Mouse (Mus musculus) limb, embryonic 15.5 days (tissue): ENCODE data around the gene Ccdc43. TPM values are rescaled to one million over a fixed set of nuclear protein-coding genes. Genes with fewer than 3 reads are reported as not detected.

ENCODE experiments used
- ATAC-seq: fragments of 200-750 bp; cut with Nextera tagmentation; 2 replicates; pipeline ENCODE4 v1.8.0; 2017; ENCODE audit warnings: low read depth, moderate TSS enrichment; ENCODE audit not compliant: insufficient number of reproducible peaks, low FRiP score, low TSS enrichment
- H3K27ac ChIP-seq: fragments of 300-500 bp; sonication (generic); 2 replicates; pipeline ENCODE4 v1.5.1; 2015; ENCODE audit warnings: moderate library complexity, mild to moderate bottlenecking, inconsistent platforms
- H3K27me3 ChIP-seq: fragments of 300-500 bp; sonication (generic); 2 replicates; pipeline ENCODE4 v1.6.1; 2015; ENCODE audit warnings: inconsistent platforms
- H3K36me3 ChIP-seq: fragments of 300-500 bp; sonication (generic); 2 replicates; pipeline ENCODE4 v1.6.1; 2015; ENCODE audit warnings: inconsistent platforms
- H3K4me1 ChIP-seq: fragments of 300-500 bp; sonication (generic); 2 replicates; pipeline ENCODE4 v1.6.1; 2015; ENCODE audit warnings: inconsistent platforms
- H3K4me2 ChIP-seq: fragments of 300-500 bp; sonication (generic); 2 replicates; pipeline ENCODE4 v1.6.1; 2015; ENCODE audit warnings: mild to moderate bottlenecking, inconsistent platforms
- H3K4me3 ChIP-seq: fragments of 300-500 bp; sonication (generic); 2 replicates; pipeline ENCODE4 v1.5.1; 2015; ENCODE audit warnings: mild to moderate bottlenecking, inconsistent platforms
- H3K9ac ChIP-seq: fragments of 300-500 bp; sonication (generic); 2 replicates; pipeline ENCODE4 v1.6.1; 2015; ENCODE audit warnings: inconsistent platforms
- H3K9me3 ChIP-seq: fragments of 300-500 bp; sonication (generic); 2 replicates; pipeline ENCODE4 v1.6.1; 2016; ENCODE audit warnings: inconsistent platforms
- WGBS: fragments of 180-500 bp; shearing (Covaris S2); methylation state at CpG from one replicate; pipeline ENCODE4 v1.1.7; 2015; 5-methylcytosine and 5-hydroxymethylcytosine counted together
- microRNA-seq: library from miRNA; unstranded; fragments of <30 nt; microRNA quantifications from one replicate; pipeline ENCODE4, GENCODE M21; 2016
- polyA plus RNA-seq: library from polyadenylated mRNA; unstranded; fragments of >200 nt; fragmentation: Nextera tagmentation; extraction: Ambion mirVana; gene quantifications from 2 replicates; pipeline ENCODE4 v1.2.1, GENCODE M21; 2015

Ccdc43 gene
- polyA plus RNA-seq, 1 experiment from 2014 or later: 40.7 TPM

DNA sequence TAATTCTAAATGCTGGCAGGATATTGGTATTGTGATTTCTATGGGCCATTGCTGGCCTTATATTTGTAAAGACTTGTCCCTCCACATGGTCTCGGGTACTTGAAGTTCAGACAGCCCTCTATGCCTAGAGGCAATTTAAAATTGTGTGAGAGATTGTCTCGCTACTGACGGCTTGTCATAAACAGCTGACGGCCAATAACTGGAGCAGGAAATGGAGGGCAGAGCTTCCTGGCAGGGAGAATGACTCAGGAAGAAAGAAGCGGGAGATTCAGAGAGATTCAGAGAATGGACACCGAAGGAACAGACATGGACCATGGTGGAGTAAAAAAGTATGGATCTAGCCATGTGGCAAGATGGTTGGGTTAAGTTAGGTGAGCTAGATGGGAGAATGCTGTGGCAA lies 40.7 kb downstream of the Ccdc43 start:
- H3K27me3 ChIP-seq: no peaks in the 10 kb centered on the region
- peaks cover 2% of the 10 kb centered on the region; the same call in 1 of the 2 replicates for H3K4me1 ChIP-seq
- H3K9me3 ChIP-seq: no peaks in the 10 kb centered on the region
- no peak overlapping the region for H3K4me3 ChIP-seq
- H3K4me2 ChIP-seq: no peak overlapping the region
- H3K36me3 ChIP-seq: no peaks in the 10 kb centered on the region
- ATAC-seq: no peak
- H3K9ac ChIP-seq: no peak overlapping the region
- 36% methylated on average over 6 of the region's 6 CpGs for WGBS
- H3K27ac ChIP-seq: no peak overlapping the region

DNA sequence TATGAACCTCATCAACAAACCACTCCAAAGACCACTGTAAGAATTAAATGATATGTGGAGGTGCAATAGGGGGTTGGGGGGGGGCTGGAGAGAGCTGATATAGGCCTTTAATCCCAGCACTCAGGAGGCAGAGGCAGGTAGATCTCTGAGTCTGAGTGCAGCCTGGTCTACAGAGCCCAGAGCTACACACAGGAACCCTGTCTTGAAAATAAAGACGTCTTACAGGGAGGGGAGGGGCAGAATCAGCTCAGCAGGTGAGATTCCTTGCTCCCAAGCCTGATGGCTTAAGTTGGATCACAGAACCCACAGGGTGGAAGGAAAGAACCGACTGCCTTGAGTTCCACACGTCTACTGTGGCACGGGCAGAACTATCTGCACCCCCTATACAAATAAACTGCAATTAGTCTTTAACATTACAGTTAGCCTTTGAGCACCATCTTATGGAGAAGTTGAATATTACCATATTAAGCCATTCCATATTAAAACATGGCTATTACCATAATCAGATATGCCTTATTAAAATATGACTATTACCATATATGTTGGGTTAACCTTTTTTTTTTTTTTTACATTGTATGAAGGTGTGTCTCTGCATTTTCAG lies 41.2 kb downstream of the Ccdc43 start:
- Histone ChIP-seq H3K4me1 (peaks cover 4% of the 10 kb centered on the region), H3K27me3 (no peaks in the 10 kb centered on the region), H3K4me2 (no peak overlapping the region), H3K27ac (no peak overlapping the region), H3K9ac (no peak overlapping the region), H3K36me3 (no peaks in the 10 kb centered on the region), H3K4me3 (no peak overlapping the region), H3K9me3 (no peaks in the 10 kb centered on the region)
- WGBS: 5% methylated on average over 4 of the region's 4 CpGs
- ATAC-seq: no peak

GRCm38 (mm10) chr11:102655888-102656287 lies 41.7 kb downstream of the Ccdc43 start:
- no peak overlapping the region for H3K4me2 ChIP-seq
- no peak overlapping the region for H3K9ac ChIP-seq
- WGBS: 60% methylated on average over 8 of the region's 8 CpGs
- no peaks in the 10 kb centered on the region for H3K9me3 ChIP-seq
- H3K4me1 ChIP-seq: peaks cover 4% of the 10 kb centered on the region
- no peak overlapping the region for H3K27ac ChIP-seq
- no peaks in the 10 kb centered on the region for H3K36me3 ChIP-seq
- H3K4me3 ChIP-seq: no peak overlapping the region
- ATAC-seq: no peak
- H3K27me3 ChIP-seq: no peaks in the 10 kb centered on the region

- no peak overlapping the region for H3K4me2 ChIP-seq
- H3K9ac ChIP-seq: no peak overlapping the region
- no peak for ATAC-seq
- 70% methylated on average over 3 of the region's 3 CpGs for WGBS
- no peak overlapping the region for H3K27ac ChIP-seq
- H3K36me3 ChIP-seq: no peaks in the 10 kb centered on the region
- H3K9me3 ChIP-seq: no peaks in the 10 kb centered on the region
- no peak overlapping the region for H3K4me3 ChIP-seq
- no peaks in the 10 kb centered on the region for H3K27me3 ChIP-seq
- peaks cover 11% of the 10 kb centered on the region for H3K4me1 ChIP-seq
These were observed 44.7 kb downstream of the Ccdc43 start for GRCm38 (mm10) chr11:102652844-102653243.

GRCm38 (mm10) chr11:102651381-102651780 lies 46.2 kb downstream of the Ccdc43 start:
- H3K36me3 ChIP-seq: no peaks in the 10 kb centered on the region
- H3K4me2 ChIP-seq: no peak overlapping the region
- H3K27ac ChIP-seq: no peak overlapping the region
- WGBS: 1% methylated on average over 9 of the region's 9 CpGs
- H3K9me3 ChIP-seq: no peaks in the 10 kb centered on the region
- no peak for ATAC-seq
- no peak overlapping the region for H3K4me3 ChIP-seq
- no peaks in the 10 kb centered on the region for H3K27me3 ChIP-seq
- peaks cover 12% of the 10 kb centered on the region for H3K4me1 ChIP-seq
- H3K9ac ChIP-seq: no peak overlapping the region

GRCm38 (mm10) chr11:102647885-102648284 lies 49.7 kb downstream of the Ccdc43 start:
- no peak overlapping the region for H3K4me3 ChIP-seq
- H3K4me1 ChIP-seq: peaks cover 15% of the 10 kb centered on the region
- H3K9me3 ChIP-seq: no peaks in the 10 kb centered on the region
- 42% methylated on average over 12 of the region's 12 CpGs for WGBS
- H3K27ac ChIP-seq: peak overlapping the region; percentile 19
- H3K27me3 ChIP-seq: no peaks in the 10 kb centered on the region
- H3K4me2 ChIP-seq: no peak overlapping the region
- H3K9ac ChIP-seq: no peak overlapping the region
- no peaks in the 10 kb centered on the region for H3K36me3 ChIP-seq
- peak; percentile 67; the same call in 1 of the 2 replicates for ATAC-seq

DNA sequence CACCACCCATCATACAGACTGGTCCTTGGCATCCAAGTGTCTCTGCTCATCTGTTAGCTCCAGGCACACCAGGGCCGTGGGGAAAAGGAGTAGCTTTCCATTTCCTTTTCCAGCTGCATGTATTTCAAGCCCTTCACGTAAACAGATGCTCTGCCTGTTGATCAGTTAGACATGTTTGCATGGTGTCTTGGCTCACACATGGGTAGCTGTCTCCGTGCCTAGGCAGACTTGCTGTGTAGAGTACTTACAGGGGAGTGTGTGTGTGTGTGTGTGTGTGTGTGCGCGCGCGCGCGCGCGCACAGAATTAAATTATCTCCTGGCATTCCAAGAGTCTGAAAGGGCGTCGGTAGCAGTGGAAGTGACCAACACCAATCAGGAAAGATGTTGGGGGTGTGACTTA lies 51.4 kb downstream of the Ccdc43 start:
- peaks cover 12% of the 10 kb centered on the region; the same call in 1 of the 2 replicates for H3K4me1 ChIP-seq
- H3K27me3 ChIP-seq: no peaks in the 10 kb centered on the region
- H3K9me3 ChIP-seq: no peaks in the 10 kb centered on the region
- no peak overlapping the region for H3K4me2 ChIP-seq
- no peak for ATAC-seq
- H3K36me3 ChIP-seq: no peaks in the 10 kb centered on the region
- 82% methylated on average over 13 of the region's 13 CpGs for WGBS
- no peak overlapping the region for H3K9ac ChIP-seq
- H3K4me3 ChIP-seq: no peak overlapping the region
- no peak overlapping the region for H3K27ac ChIP-seq

- no peaks in the 10 kb centered on the region for H3K27me3 ChIP-seq
- 54% methylated on average over 10 of the region's 10 CpGs for WGBS
- no peak overlapping the region for H3K4me3 ChIP-seq
- 0 out of 2 replicates have a peak, but pooled peaks have one; percentile 26 for ATAC-seq
- H3K9me3 ChIP-seq: no peaks in the 10 kb centered on the region
- H3K9ac ChIP-seq: no peak overlapping the region
- H3K4me1 ChIP-seq: peaks cover 18% of the 10 kb centered on the region
- no peaks in the 10 kb centered on the region for H3K36me3 ChIP-seq
- no peak overlapping the region for H3K27ac ChIP-seq
- no peak overlapping the region for H3K4me2 ChIP-seq
These were observed 53.6 kb downstream of the Ccdc43 start for GRCm38 (mm10) chr11:102643891-102644382.

DNA sequence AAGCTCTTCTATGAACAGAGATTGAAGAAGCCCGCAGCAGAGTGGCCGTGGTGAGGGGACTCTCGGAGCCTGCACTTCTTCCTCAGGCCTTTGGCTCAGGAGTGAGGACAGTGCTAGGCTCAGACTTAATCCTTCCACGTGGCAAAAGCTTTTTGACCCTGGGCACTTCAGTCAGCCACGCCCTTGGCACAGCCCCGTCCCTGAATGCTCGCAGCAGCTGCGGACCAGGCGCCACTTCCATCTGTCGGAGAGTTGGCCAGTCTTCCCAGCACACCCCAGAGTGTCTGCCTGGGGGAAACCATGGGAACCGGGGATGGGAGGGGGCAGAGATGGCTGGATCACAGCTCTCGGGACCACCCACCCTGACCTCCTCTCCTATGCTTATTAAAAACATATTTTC lies 60.7 kb downstream of the Ccdc43 start:
- H3K36me3 ChIP-seq: no peaks in the 10 kb centered on the region
- no peak overlapping the region for H3K4me2 ChIP-seq
- peak overlapping the region; percentile 72 for H3K27ac ChIP-seq
- H3K4me3 ChIP-seq: no peak overlapping the region
- no peaks in the 10 kb centered on the region for H3K27me3 ChIP-seq
- WGBS: 29% methylated on average over 12 of the region's 12 CpGs
- ATAC-seq: peak; percentile 66; the same call in 1 of the 2 replicates
- H3K4me1 ChIP-seq: peaks cover 44% of the 10 kb centered on the region
- no peak overlapping the region for H3K9ac ChIP-seq
- H3K9me3 ChIP-seq: no peaks in the 10 kb centered on the region

Small RNA genes lying within 50 kb of the gene (microRNA-seq; reads per million reads assigned to microRNA genes)
- not detected for gene Gm22920

Other genes starting within 250 kb of the Ccdc43 start
- 6.6 and 6.9 TPM in 2 replicates for gene Itga2b, start 227.7 kb downstream of the Ccdc43 start, polyA plus RNA-seq
- 46.2 and 56.5 TPM in 2 replicates for gene Gpatch8, start 141.4 kb downstream of the Ccdc43 start, polyA plus RNA-seq
- gene Gm11627, start 118.3 kb downstream of the Ccdc43 start, polyA plus RNA-seq: 10.7 and 11.3 TPM in 2 replicates
- gene Fzd2, start 93.4 kb downstream of the Ccdc43 start, polyA plus RNA-seq: 41.0 and 48.5 TPM in 2 replicates
- 0.81 and 0.90 TPM in 2 replicates for gene Meioc, start 34.1 kb downstream of the Ccdc43 start, polyA plus RNA-seq
- gene Adam11, start 63.7 kb upstream of the Ccdc43 start, polyA plus RNA-seq: 5.1 and 6.0 TPM in 2 replicates
- 46.3 and 57.6 TPM in 2 replicates for gene Gjc1, start 121.9 kb upstream of the Ccdc43 start, polyA plus RNA-seq
- gene Higd1b, start 138.1 kb upstream of the Ccdc43 start, polyA plus RNA-seq: 0.84 and 1.6 TPM in 2 replicates
- 141 and 146 TPM in 2 replicates for gene Eftud2, start 183.2 kb upstream of the Ccdc43 start, polyA plus RNA-seq
- gene Ccdc103, start 183.4 kb upstream of the Ccdc43 start, polyA plus RNA-seq: 0.48 and 0.81 TPM in 2 replicates
- gene Fam187a, start 187.4 kb upstream of the Ccdc43 start, polyA plus RNA-seq: not detected in 2 replicates
- 0.28 and 0.65 TPM in 2 replicates for gene Gfap, start 203.1 kb upstream of the Ccdc43 start, polyA plus RNA-seq
- 8.0 and 8.4 TPM in 2 replicates for gene Kif18b, start 227.3 kb upstream of the Ccdc43 start, polyA plus RNA-seq
- gene C1ql1, start 248.9 kb upstream of the Ccdc43 start, polyA plus RNA-seq: 0.81 and 1.2 TPM in 2 replicates